Mouse (Mus musculus) mouse trophoblast stem cell (cell line): Measurements from ENCODE around the gene Iglon5.

Experiments
- in situ Hi-C, 2 experiments: fragments of 300-500 bp; cut with MseI, MboI; formaldehyde crosslinking; loops; 2 replicates in 1 of 2; 3 replicates in 1 of 2; pipeline ENCODE4 v1.15.1; 2025

Iglon5 gene

DNA sequence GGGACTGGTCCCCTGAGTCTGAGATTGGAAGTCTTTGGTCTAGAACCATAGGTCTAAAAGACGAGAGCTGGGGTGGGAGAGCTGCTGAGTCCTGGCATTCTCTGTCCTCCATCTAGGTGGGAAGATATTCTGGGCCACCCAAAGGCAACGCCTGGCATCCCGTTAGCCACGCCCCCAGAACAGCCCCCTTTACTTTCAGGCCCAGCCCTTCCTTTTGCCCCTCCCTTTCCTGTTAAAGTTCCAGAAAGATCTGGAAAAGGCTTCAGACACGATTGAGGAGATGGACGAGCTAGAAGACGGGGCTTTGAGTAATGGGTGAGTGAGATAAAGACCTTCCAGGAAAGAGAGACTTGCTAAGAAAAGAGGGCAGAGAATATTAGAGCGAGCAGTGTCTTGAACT is 62.5 kb downstream of the Iglon5 start, which contains the start of gene Lim2:
TSS of gene Lim2 (plus strand) at position 265 of the 400 bp plus-strand sequence.
- in situ Hi-C loops = no loop called here

DNA sequence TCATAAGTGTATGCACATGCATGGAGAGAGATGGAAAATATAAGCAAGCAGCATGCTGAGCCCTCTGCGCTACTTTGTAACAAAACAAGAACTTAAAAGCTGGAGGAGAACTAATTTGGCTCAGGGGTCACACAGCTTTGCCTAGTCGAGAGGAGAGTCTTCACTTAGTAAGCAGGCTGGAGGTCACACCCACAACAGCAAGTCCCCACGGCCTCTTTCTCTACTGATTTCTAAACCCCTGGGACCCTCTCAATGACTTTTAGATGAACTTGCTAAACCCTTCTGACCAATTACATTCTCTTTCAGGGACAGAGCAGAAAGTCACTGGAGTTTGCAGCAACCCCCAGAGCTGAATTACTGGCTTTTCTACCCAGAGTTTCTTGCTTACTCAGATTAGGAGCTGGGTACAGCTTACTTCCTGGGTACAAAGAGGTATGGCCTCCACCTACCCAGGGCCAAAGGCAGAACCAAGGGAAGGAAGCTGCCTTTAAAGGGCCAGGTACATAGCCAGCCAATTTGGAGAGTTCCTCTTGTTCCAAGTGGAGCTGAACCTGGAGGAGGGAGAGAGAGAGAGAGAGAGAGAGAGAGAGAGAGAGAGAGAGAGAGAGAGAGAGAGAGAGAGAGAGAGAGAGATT is 65.8 kb downstream of the Iglon5 start:
- in situ Hi-C loops = no loop called here

DNA sequence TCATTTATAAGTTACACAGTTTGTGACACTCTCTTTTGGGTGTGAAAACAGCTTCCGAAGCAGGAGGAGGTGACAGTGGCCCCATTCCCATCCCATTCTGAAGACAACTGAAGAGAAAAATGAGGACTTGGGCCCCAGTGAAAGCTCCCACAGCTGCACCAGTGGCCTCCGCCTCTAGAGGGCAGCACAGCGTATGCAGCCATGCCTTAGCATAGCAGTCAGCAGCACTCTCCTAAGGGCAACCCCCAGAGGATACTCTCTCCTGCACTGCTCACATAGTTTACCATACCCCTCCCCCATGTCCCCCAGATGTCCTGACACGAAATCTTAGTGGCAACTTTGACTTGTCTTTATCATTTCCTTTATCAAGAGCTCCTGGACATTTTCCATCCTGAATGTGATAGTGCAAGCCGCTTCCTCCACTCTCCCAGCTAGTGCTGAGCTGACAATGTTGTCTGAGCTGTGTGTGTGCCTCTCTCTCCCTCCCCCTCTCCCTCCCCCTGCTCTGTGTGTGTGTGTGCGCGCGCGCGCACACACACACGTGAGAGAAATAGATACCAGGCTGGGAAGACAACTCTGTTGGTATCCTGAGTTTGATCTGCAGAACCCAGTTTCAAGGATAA is 66.8 kb downstream of the Iglon5 start:
- in situ Hi-C loops = no loop called here
